Mouse (Mus musculus) granulocyte monocyte progenitor cell, adult 5-6 weeks (primary cell): ENCODE data around the gene Sipa1l3. TPM values are rescaled to one million over a fixed set of nuclear protein-coding genes. Genes with fewer than 3 reads are reported as not detected.

Experiments used
- ATAC-seq: replicated peaks from 2 replicates; pipeline ENCODE4 v1.8.0; 2016; ENCODE audit warnings: mild to moderate bottlenecking, moderate TSS enrichment, inconsistent platforms; ENCODE audit not compliant: poor library complexity, severe bottlenecking
- total RNA-seq, 2 experiments: library from RNA; stranded (forward) in 1 of 2; stranded (reverse) in 1 of 2; fragments of 200-712, 200-1000 nt in 1 of 2; fragments of >200 nt in 1 of 2; fragmentation: Nextera tagmentation in 1 of 2; gene quantifications; 2 replicates each; pipeline ENCODE4 v1.2.3; 2014 to 2017

Gene Sipa1l3
- total RNA-seq, 2 experiments from 2014 or later, result 5.8 to 39.4 TPM

DNA sequence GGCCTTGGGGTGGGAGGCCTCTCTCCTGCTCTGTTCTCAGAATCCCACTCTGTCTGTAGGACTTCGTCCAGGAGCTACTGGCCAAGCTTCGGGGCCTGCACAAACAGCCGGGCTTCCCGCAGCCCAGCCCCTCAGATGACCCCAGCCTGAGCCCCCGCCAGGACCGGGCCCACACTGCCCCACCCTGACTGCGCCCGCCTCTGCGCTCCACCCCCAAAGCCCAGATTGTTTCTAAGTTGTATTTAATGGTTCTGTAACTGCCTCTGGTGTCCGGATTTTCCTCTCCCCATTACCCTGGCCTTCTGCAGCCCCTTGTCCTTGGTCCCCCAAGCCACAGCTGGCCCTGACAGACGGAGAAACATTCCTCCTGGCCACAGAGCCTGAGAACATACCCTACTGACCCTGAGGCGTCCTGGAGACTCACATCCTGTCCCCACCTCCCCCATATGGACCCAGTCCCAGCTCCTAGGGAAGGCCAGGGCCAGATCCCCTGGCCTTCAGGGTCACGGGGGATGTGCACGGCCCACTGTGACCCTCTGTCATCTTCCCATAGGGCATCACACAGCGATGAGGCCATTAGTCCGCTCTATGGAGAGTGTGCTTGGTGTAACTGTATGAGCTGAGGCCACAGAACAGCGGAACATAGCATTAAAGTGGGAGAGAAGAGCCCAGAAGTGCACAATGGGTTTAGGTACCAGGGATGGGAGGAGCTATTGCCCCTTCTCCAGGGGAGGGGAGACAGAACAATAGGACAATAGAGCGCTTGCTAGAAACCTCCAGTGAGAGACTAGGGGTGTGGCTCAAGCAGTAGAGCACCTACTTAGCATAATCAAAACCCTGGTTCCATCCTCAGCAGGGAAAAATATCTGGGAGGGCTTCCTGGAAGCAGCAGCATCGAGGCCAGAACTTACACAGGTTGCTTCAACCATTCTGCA, 225.0 kb downstream of the Sipa1l3 start:
- ATAC-seq, result no peak

DNA sequence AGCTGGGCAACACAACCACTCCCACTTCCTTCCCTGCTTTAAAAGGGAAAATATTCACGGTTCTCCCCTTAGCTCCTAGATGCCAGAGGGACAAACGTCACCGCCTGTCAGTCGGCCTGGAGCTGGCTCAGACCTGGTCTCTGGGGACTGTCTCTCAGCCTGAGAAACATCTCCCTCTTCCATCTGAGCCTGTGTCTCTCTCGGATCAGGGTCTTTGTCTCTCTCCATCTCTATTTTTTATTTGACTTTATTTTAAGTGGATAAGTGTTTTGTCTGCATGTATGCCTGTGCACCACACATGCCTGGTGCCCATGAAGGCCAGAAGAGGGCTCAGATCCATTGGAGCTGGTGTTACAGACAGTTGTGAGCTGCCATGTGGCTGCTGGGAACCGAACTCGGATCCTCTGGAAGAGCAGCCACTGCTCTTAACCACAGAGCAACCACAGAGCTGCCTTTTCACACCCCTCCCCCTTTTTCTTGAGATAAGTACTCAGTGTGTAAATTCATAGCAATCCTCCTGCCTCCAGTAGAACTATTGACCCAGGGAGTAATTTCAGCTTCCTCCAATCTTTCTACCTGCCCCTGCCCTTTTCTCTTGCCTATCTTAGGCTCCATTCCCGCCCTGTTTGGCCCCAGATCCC, 225.9 kb downstream of the Sipa1l3 start:
- no peak for ATAC-seq

DNA sequence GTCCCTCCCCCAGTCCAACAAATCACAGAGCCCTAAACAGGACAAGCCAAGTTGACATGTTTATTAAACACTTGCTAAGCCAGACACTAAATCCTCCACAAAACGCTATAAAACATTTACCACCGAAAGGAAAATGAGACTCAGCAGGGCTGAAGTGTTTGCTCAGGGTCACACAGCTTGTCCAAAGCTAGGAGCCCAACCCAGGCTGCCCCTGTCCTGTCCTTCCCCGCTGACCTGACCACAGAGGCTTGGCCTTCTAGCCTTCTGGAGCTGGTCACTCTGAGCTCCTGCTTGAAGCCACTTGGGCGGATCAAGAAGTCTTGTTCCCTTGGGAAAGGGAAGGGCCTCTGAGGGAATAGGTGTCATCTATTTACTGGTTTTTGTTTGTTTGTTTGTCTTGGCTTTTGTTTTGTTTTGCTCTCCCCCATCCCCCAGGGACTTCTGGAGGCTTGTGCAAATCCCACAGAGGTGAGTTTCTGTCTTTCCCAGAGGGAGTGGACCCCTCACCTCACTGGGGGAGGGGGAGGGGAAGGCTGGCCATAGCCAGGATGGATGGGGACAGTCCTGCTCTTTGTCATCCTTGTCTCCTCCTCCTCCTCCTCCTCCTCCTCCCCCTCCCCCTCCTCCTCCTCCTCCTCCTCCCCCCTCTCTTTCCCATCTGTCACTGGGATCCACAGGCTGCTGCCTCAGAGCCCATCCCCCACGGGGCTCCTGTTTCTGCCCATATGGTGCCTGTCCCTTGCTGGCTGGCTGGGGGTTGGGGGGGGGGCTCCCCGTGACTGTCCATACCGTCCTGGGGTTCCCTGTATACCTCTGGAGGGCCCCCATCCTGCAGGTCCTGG, 226.6 kb downstream of the Sipa1l3 start:
- no peak for ATAC-seq

DNA sequence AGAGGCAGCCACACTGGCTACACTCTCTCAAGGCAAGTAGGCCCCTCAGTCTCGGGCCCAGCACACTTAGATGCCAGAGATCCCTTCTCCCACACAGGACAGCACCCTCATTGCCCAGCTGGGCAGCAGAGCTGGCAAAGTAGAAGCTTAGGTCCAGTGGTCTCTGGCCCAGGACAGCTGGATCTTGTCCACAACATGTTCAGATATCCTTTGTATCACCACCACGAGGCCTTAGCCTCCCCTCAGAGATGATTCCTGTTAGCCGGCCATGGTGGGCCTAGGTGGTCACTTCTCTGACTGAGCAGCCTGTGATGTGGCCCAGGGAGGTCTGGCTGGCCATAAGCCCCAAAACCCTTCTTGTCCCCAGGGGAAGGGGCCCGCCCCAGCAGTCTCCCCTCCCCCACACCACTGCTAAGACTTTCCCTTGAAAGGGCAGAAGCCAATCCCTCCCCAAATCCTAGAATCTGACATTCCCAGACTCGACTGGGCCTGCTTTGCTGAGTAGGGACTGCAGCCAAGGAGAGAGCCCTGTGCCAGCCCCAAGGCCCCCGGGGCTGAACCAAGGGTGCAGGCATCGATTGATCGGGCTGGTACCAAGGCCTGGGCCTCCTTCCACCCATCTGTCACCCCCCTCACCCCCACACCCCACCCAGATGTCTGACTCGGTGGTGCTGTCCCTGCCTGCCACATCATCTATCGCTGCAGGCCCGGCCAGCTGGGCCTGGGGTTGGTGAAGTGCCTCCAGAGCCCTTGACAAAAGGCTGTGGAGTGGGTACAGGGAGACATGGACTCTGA, 227.6 kb downstream of the Sipa1l3 start:
- no peak for ATAC-seq

DNA sequence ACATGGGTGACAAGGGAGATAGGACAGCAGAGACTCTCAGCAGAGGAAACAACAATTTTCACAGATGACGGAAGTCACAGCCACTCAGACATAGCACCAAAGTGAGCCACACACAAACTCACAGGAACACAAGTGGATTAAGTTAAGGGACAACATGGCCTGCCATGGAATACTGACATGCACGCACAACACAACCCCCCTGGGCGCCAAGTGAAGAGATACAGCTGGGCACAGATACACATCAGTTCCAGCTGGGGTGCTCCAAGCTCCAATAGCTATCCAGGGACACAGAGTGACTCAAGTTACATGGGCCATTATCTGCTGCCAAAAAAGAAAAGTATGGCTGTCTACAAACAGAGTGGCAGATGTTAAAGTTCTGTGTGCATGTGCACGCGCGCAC, 228.6 kb downstream of the Sipa1l3 start:
- ATAC-seq, result no peak

DNA sequence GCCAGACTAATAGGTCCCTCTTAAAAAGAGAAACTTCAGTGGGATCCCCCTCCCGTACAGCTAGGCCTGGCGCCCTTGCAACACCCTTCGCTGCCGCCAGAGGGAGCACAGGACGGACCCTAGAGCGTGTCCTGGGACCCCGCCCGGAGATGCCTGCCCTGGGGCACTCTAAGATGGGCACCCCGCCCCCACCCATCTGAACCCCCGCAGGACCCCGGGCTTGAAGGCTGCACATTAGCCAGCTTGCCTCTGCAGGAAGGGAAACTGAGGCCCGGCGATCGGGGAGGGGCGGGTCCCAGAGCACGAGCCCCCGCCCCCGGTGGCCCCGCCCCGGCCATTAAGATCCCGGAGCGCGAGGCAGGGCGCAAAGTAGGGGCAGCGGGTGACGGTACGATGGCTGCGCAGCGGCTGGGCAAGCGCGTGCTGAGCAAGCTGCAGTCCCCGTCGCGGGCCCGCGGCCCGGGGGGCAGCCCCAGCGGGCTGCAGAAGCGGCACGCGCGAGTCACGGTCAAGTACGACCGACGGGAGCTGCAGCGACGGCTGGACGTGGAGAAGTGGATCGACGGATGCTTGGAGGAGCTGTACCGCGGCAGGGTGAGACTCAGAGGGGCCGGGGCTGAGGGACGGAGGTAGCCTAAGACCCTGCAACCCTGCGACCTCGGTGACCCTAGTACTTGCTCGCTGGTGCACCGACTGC, 229.4 kb downstream of the Sipa1l3 start, which contains the start of gene Ppp1r14a:
TSS of gene Ppp1r14a (plus strand) at position 367 of the 697 bp plus-strand sequence.
- peak; percentile 79 for ATAC-seq

DNA sequence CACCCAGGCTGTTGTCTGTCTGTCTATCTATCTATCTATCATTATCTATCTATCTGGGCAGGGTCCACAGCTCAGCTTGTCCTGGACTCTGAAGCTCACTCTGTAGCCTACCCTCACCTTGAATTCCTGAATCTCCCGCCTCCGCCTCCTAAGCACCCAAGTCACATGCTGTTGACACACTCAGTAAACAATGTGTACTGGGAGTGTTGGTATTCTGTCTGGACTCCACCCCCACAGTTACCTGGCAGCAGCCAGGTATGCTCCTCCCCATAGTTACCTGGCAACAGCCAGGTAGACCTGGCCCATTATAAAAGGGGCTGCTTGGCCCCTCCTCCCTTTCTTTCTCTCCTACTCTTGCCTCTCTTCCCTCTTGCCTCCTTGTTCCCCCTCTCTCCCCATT, 230.4 kb downstream of the Sipa1l3 start:
- no peak for ATAC-seq

GRCm38 (mm10) chr7:29287481-29287880, 231.0 kb downstream of the Sipa1l3 start:
- ATAC-seq, result peak; percentile 12; the same call in 1 of the 2 replicates

DNA sequence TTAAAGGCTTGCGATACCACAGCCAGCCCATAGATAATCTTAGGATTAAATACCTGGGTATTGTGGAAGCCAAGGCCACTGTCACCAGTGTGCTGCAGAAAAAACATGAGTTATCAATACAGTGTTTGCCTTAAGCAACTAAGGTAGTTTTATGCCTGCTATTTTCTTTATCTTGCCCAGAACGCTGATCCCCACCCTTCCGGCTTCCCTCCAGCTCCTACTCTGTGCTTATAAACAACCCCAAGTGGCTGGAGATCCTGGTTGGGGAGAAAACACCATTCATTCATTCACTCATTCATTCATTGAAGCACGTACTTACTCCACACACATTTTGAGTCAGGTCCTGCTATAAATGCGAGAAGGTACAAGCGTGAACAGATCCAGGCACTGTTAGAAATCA, 233.9 kb downstream of the Sipa1l3 start:
- ATAC-seq, result no peak

DNA sequence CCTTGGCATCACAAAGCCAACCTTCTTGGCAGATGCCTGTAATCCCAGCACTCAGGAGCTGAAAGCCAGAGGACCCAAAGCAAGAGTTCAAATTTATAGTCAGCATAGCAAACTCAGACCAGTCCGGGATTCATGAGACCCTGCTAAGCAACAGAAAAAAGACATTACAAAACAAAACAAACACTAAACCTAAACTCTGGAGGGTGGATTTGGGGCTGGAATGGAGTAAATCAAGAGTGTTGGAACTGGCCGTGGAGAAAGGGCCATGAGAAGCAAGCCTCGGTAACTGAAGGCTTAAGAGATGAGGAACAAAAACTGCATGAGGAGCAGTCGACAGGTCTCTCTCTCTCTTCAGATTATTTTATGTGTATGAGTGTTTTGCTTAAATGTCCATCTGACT, 234.6 kb downstream of the Sipa1l3 start:
- no peak for ATAC-seq

- peak; percentile 61 for ATAC-seq
These were observed 236.3 kb downstream of the Sipa1l3 start for GRCm38 (mm10) chr7:29282074-29282554.

GRCm38 (mm10) chr7:29281201-29282073, 237.0 kb downstream of the Sipa1l3 start, which contains the start of gene Spint2:
Gene Spint2, minus strand, starts transcription at chr7:29281912.
- peak; percentile 67 for ATAC-seq

GRCm38 (mm10) chr7:29280801-29281200, 237.6 kb downstream of the Sipa1l3 start:
- ATAC-seq, result peak; percentile 10; the same call in 1 of the 2 replicates

- ATAC-seq, result no peak
These were observed 238.5 kb downstream of the Sipa1l3 start for GRCm38 (mm10) chr7:29279924-29280323.

- no peak for ATAC-seq
These were observed 239.2 kb downstream of the Sipa1l3 start for GRCm38 (mm10) chr7:29279261-29279660.

- ATAC-seq, result no peak
These were observed 240.9 kb downstream of the Sipa1l3 start for GRCm38 (mm10) chr7:29277510-29277909.

DNA sequence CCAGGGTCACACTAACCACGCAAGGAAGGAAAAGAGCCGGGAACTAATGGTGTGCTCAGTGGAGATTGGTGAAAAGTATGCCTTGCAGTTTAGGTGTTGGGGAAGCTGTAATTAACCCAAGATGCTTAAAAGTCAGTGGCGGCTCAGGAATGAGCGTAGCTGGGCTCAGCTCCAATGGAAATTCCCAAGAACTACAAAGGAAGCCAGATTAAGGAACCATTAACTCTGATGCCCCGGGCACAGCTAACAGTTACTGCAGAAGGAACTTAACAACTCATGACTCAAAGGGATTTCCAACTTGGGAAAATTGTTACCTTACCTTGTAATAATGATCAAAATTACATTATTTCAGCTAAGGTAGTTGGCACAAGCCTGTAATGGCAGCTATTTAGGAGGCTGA, 241.7 kb downstream of the Sipa1l3 start:
- ATAC-seq, result no peak
